Comparison of ENCODE assay signal across 1 mouse cellular context in the genomic region with DNA sequence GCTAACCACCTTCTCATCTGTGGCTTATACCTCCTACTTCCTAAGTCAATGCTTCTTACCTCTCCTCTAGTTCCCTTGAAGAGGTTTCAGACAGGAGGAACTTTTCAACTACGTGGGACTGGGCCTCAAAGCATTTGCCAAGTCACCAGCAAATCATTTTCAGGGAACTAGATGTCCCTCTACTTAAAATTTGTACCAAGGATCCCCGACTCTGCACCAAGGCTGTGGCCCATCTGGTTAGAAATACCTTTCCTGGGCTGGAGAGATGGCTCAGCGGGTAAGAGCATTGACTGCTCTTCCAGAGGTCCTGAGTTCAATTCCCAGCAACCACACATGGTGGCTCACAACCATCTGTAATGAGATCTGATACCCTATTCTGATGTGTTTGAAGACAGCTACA. TPM values are rescaled to one million over a fixed set of nuclear protein-coding genes. Genes with fewer than 3 reads are reported as not detected.
"Had no signal": no experiment of that assay in that cellular context is flagged by ENCODE, and none has a peak within 500 bp of the region (broad histone marks: within the 10 kb centered on the region; RNA-seq: fewer than 3 reads in every experiment).

No protein-coding gene starts in this region.

RNA-seq across cellular contexts. Expression of a gene that starts 18.7 kb away (rescaled TPM):
- polyA plus RNA-seq: midbrain, embryonic 12.5 days had no signal
